Mouse (Mus musculus) mature B cell (primary cell): ENCODE data around the gene Gm5105.

Source experiments
- in situ Hi-C: fragments of 300-500 bp; cut with MboI; formaldehyde crosslinking; loops from 2 replicates; pipeline ENCODE4 v1.14.3; 2019

Gm5105 gene

GRCm38 (mm10) chr3:138068103-138068502 is 915 bp upstream of the Gm5105 start:
- in situ Hi-C loops = no loop called here

GRCm38 (mm10) chr3:138066348-138066856 is 786 bp downstream of the Gm5105 start:
- in situ Hi-C loops = no loop called here

- in situ Hi-C loops = no loop called here
Observed at GRCm38 (mm10) chr3:138065930-138066329, 1.3 kb downstream of the Gm5105 start.

GRCm38 (mm10) chr3:138064732-138065645 is 2.2 kb downstream of the Gm5105 start, which contains the start of gene 1110002E22Rik:
TSS of gene 1110002E22Rik (plus strand) at chr3:138065052.
- in situ Hi-C loops = no loop called here

DNA sequence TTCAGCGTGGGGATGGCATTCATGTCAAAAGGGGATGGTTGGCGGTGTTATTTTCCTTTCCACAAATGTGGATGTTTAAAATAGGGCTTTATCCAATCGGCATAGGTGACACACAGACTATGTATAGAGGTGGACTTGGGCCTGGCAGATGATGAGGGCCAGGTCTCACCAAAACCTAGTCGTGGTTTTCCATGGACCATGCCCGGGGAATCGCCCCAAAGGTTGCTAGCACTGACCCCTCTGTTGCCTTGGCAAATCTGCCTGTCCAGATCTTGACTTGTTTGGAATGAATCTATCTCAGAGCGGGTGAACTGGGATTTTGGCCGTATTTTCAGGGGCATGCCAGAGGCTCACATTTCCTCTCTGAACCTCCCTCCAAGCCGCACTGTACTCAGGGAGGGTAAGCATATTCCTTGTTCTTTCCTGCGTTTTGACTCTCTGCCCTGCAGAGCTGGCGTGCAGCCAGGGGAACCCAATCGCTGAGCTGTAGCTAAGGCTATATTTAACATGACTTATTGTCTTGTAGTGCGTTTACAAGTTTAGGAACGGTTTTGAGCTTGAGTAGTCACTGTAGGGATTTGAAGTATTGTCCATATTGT is 3.4 kb downstream of the Gm5105 start:
- in situ Hi-C loops = no loop called here

- in situ Hi-C loops = no loop called here
Observed at GRCm38 (mm10) chr3:138062673-138063072, 4.5 kb downstream of the Gm5105 start.

DNA sequence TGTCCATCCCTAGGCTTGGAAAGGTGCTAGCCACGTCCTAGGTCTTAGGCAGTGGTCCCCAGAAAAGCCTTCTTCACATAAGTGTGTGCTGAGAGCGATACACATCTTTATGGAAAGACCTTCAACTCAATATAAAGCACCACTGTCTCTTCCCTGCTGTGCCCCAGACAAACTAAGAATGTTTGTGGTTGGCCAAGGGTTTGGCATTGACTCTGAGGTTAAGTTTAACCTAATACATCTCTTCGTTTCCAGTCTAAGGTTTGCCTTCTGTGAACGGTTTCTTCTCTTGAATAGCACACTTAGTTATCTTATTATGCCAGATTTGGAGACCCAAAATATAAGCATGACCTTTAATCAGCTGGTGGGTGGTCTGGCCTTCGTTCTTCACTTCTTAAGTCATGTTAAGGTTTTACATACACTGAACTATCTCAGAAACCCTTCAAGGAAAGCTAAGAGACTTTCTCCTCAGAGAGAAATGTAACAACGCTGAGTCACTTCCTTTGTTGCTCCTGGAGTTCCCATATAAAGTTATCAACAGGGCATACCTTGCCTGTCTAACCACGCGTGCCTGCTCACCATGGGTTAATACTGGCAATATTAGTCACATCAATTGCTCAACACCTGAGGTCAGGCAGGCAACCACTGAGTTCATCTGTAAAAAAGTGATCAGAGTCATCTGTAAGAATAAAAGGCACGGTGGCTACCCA is 5.8 kb downstream of the Gm5105 start:
- in situ Hi-C loops = no loop called here

- in situ Hi-C loops = no loop called here
Observed at GRCm38 (mm10) chr3:138060429-138060828, 6.8 kb downstream of the Gm5105 start.

DNA sequence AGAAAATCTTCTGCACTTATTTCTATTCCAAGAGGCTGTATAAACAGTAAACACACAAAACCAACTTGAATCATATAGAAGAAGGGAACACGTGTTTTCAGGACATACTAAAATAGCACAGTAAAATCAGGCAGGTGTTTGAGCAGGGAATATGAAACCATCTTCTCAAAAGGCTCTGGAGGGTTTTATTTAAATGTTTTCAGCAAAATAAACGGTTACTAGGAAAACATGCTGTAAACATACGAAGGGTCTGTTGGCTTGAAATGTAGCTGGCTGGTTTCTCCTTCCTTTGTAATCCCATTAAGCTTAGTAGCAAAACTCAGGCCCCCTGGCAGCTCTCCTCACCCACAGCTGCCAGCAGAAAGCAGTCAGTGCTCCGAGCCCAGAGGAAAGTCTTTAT is 9.0 kb downstream of the Gm5105 start:
- in situ Hi-C loops = no loop called here

- in situ Hi-C loops = no loop called here
Observed at GRCm38 (mm10) chr3:138056976-138057375, 10.2 kb downstream of the Gm5105 start.

DNA sequence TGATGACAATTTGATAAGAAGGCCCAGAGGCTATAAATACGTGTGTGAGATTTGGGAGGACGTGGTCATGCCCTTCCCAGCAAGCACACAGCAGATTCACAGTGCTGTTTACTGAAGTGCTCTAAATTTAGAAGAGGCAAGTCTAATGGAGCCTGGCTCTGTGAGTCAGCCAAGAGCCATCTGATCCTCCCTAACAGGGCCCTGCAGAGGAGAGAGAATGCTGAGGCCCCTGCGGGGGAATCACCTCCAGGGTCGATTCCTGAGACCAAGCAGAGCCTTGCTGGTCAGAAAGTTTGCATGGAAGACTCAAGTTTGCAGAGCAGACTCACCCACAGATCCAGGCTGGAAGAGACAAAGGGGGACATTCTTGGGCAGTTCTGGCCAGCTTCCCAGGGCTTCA is 13.2 kb downstream of the Gm5105 start:
- in situ Hi-C loops = no loop called here

DNA sequence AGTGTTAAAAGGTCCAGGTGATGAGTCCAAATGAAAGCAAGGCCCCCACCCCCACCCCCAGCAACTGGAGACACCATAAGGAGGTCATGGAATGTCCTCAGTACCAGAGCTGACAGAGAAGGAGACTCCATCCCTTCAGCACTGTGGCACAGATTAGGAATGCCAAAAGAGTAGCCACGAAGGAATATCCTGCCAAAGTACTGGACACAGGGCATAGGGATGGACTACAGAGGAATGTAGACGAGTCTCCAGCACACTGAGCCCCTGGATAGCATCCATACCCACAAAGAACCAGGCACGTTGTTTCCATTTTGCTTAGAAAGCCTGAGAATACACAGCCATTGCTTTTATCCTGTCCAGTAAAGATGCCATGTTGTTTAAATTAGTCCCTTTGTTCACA is 15.8 kb downstream of the Gm5105 start:
- in situ Hi-C loops = no loop called here

DNA sequence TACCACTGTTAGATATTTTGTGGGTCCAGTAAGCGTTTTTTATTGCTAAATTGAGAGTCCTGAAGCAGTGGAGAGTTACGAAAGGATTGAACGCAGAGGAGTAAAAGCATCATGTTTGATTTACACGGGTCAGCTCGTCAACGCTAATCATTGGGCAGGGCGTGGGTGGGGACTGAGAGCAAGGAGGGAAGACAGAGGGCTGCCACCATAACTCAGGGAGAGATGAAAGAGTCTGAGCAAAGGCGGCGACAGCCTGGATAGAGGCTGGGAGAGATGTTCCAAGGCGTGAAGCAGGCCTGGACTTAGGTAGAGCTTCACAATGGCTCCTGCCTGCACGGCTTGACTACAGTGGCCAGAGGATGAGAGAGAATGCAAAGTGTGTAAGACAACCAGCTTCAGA is 16.4 kb downstream of the Gm5105 start:
- in situ Hi-C loops = no loop called here

DNA sequence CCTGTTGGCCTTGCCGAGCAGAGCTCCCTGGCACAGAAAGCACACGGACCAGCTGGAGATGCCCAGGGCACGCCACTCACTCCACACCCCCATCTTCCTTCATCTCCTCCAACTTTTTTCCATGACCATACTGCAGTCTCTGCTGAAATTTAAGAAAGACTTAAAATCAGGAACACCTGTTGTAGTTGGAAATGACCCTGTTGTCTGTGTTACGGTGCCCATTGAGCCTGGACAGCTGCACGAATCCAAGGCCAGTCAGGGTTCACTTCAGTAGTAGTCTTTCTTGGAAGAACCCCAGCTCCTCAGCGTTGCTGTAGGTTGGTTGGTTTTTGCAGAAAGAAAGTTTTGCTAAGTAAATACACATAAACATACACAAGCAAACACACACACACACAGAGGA is 17.6 kb downstream of the Gm5105 start:
- in situ Hi-C loops = no loop called here

DNA sequence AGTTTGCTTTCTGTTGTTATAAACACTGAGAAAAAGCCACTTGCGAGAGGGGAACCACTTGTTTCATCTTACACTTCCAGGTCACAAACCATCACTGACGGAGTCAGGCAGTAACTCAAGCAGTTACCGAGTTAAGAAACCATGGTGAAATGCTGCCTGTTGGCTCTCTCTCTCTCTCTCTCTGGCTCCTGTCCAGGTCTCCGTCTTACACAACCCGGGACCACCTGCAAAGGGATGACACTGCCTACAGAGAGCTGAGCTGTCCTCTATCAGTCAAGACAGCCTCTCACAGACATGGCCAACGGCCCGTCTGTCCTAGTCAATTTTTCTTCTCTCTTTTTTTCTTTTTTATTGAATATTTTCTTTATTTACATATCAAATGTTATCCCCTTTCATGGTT is 23.9 kb downstream of the Gm5105 start:
- in situ Hi-C loops = no loop called here

- in situ Hi-C loops = no loop called here
Observed at GRCm38 (mm10) chr3:138041591-138042301, 25.4 kb downstream of the Gm5105 start.

GRCm38 (mm10) chr3:138040938-138041337 is 26.2 kb downstream of the Gm5105 start:
- in situ Hi-C loops = no loop called here

GRCm38 (mm10) chr3:138033986-138034385 is 33.2 kb downstream of the Gm5105 start:
- in situ Hi-C loops = no loop called here

- in situ Hi-C loops = no loop called here
Observed at GRCm38 (mm10) chr3:138030563-138030962, 36.6 kb downstream of the Gm5105 start.

DNA sequence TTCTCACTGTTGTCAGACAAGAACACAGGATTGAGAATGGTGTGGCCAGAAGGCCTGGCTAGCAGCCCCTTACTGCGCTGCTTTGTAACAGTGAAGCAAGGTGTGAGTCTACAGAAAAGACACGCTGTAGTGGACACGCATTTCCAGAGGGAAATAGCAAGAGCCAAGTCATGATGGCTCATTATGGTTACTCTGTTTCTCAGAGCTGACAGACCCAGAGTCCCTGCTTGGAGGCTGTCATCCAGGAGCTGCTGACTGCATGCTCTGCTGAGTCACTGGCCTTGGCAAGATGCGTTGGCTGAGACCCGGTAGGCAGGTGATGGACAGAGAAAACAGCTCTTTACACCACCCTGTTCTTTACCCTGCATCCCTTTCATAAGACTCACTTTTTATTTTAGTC is 37.8 kb downstream of the Gm5105 start:
- in situ Hi-C loops = no loop called here

GRCm38 (mm10) chr3:138027575-138028362 is 39.4 kb downstream of the Gm5105 start:
- in situ Hi-C loops = no loop called here
